Mouse (Mus musculus) cerebellum, adult 2 months (tissue): ENCODE data around the gene Ap3m1.

ENCODE experiments used
- CTCF ChIP-seq: fragments of 200-500 bp; IDR thresholded peaks from 2 replicates; pipeline ENCODE4 v1.5.1; 2011; ENCODE audit warnings: low read depth, mild to moderate bottlenecking, control low read depth, low read length, moderate library complexity, borderline replicate concordance; ENCODE audit not compliant: insufficient read depth
- POLR2A ChIP-seq: fragments of 200-500 bp; IDR thresholded peaks from 2 replicates; pipeline ENCODE4 v1.6.1; 2011; ENCODE audit warnings: low read length, control low read depth, borderline replicate concordance; ENCODE audit not compliant: insufficient read depth

GRCm38 (mm10) chr14:21100876-21101275 is 48.6 kb upstream of the Ap3m1 start:
- TF ChIP-seq POLR2A, result no peak
- no peak for TF ChIP-seq CTCF
